Mouse (Mus musculus) adrenal gland, adult 2 months (tissue): ENCODE measurements around the gene Bmx. TPM values are rescaled to one million over a fixed set of nuclear protein-coding genes. Genes with fewer than 3 reads are reported as not detected.

Experiments used
- DNase-seq: peaks from one replicate; pipeline ENCODE4 v3.0.0; 2021
- polyA plus RNA-seq: library from polyadenylated mRNA; depleted of rRNA; stranded (reverse); fragments of >200 nt; gene quantifications from 2 replicates; pipeline ENCODE4 v1.2.3, GENCODE M21; 2012; rRNA removed
- total RNA-seq, 2 experiments: library from RNA; stranded (reverse); gene quantifications; 2 replicates each; pipeline ENCODE4 v1.2.3; 2021

The Bmx gene
- total and polyA plus RNA-seq, 3 experiments: 0.17 to 0.66 TPM; not detected in 1

DNA sequence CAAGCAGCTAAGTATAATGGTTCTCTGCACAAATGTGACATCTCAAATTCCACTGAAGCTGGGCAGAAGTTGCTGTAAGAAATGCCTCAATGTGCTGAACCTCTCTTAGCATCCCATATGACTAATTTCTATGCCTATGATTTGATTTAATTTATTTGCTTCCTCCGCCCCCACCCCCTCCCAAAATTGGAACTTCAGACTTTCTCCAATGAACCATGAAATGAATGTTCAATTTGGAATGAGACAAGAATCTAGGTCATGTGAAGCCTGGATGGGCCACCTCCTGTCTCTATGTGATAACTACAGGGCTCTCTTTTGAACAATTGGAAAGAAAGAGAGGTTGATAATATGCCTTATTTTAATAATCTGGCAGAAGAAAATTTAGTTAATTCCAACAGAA is 82.7 kb downstream of the Bmx start:
- DNase-seq: no peak

DNA sequence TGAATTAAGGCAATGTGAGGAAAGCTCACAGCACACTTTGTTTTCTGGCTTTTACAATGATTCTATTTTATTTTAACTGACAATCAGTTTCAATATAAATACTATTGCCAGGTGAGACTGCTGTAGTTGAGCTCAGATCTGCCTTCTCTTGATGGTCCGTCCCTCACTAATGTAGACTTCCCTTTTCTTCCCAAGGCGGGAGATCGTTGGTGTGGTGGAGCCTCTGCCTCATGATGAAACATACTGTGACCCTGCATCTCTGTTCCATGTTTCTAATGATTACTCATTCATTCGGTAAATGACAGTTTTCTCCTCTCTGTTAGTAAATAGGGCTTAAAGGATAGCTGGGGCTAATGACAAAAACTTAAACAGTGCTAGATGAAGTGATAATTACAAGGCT is 84.1 kb downstream of the Bmx start:
- DNase-seq: no peak

GRCm38 (mm10) chrX:164171034-164171433 is 87.0 kb downstream of the Bmx start:
- no peak for DNase-seq

DNA sequence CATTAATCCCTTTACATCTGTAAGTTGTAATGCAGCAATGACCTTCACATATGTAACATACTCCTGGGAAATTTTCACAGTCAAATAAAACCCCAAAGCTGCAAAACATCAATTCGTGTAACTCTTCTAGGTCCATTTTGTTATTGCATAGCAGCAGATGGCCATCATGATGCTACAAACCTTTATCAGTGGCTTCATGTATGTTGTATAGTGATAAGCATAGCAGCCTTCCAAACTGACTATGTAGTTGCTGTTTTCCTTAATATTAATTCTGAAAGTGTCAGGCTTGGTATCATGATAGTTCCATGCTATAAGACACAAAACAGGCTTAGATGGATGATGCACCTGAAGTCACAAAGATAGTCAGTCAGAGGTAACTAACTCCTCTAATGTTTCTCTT is 93.3 kb downstream of the Bmx start:
- DNase-seq: no peak

DNA sequence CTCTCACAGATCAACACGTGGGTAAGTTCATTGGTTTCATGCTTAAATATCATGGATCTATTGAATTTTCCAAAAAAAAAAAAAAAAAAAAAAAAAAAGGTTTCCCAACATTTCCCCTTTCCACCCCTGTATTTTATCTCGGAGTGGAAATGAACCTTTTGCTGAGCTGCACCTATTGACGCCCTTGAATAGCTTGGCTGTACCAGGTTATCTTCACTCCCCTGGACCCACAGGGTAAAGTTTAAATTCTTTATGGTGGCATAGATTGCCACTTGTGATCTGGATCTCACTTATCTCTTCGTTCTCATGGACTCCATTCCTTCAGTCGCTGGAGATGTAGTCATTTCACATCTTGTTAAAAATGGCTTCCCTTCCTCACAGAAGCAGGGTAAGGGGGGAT is 103.4 kb downstream of the Bmx start:
- DNase-seq: no peak

DNA sequence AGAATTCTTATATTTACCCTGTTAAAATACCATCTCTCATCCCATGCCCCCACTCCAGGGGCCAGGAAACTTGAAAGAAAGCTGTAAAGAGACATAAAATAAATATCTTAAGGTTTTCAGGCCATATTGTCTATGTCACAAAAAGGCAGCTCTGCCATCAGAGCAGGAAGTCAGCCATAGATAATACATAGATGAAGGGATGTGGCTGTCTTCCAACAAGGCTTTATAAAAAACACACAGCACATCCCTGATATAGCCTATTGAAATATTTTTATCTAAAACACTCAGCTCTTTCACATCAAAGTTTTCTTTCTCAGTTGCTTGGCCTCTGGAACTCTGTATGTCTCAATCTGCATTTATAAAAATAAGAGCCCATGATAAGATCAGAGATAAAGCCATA is 104.4 kb downstream of the Bmx start:
- DNase-seq: no peak

- no peak for DNase-seq
Observed at GRCm38 (mm10) chrX:164152703-164153102, 105.3 kb downstream of the Bmx start.

DNA sequence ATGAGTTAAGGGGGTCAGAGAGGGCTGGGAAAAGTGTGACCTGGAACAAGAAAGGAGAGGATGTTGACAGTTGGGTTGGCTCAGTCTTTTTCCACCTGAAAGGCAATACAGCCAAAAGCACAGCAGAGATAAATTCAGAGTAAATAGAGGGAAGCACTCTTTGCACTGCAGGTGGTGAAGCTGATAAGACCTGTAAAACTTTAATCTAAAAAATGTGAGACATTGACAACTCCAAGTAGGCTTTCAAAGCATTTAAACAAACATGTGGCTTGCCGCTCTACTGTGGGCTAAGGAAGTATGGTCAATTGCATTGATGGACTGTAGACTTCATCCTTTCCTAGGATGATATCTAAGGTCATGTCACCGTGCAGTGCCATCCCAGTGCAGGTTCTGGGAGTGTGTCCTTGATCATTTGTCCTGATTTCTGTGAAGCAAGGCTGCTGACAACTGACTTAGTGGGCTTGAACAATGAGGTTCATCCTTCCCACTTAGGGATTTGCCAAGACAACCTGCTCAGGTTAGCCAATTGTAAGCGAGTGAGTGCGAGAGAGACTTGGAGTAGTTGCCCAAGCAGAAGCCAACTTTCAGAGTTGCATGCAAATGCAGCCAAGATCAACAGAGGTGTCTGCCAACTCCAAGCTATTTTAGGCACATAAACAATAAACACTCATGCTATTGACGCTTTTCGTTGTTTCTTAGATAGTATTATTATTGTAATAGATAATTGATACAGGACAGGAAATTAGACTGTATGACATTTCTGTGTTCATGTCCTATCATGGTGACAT is 112.3 kb downstream of the Bmx start:
- DNase-seq: no peak

Other genes with a start within 250 kb of the Bmx start
- gene Car5b, start 230.2 kb downstream of the Bmx start, total RNA-seq: 10 to 100 TPM; 22.5 to 49.6 TPM
- gene Car5b, start 230.2 kb downstream of the Bmx start, polyA plus RNA-seq: 5.0 and 10.2 TPM in 2 replicates
- gene Siah1b, start 181.7 kb downstream of the Bmx start, total RNA-seq: 1 to 10 TPM; 5.4 to 7.3 TPM
- gene Siah1b, start 181.7 kb downstream of the Bmx start, polyA plus RNA-seq: 5.7 and 6.1 TPM in 2 replicates
- under 1 TPM in 1 of 2 experiments, not detected in 1; 0.24 TPM for gene Cltrn, start 169.4 kb downstream of the Bmx start, total RNA-seq
- not detected in 2 replicates for gene Cltrn, start 169.4 kb downstream of the Bmx start, polyA plus RNA-seq
- gene Ace2, start 118.9 kb downstream of the Bmx start, total RNA-seq: 1 to 10 TPM; 5.3 to 8.7 TPM
- gene Ace2, start 118.9 kb downstream of the Bmx start, polyA plus RNA-seq: 0.31 and 0.37 TPM in 2 replicates
- gene Pir, start 11.2 kb upstream of the Bmx start, total RNA-seq: 1 to 10 TPM; 5.6 to 6.9 TPM
- gene Pir, start 11.2 kb upstream of the Bmx start, polyA plus RNA-seq: 1.9 and 2.2 TPM in 2 replicates
- gene Vegfd, start 115.2 kb upstream of the Bmx start, total RNA-seq: 10 to 100 TPM; 24.7 to 51.8 TPM
- gene Vegfd, start 115.2 kb upstream of the Bmx start, polyA plus RNA-seq: 10.4 and 23.3 TPM in 2 replicates
- 10 to 100 TPM in 1 of 2 experiments, 1 to 10 TPM in 1; 5.1 to 10.9 TPM for gene Piga, start 161.6 kb upstream of the Bmx start, total RNA-seq
- 1.1 and 1.4 TPM in 2 replicates for gene Piga, start 161.6 kb upstream of the Bmx start, polyA plus RNA-seq
- under 1 TPM in 1 of 2 experiments, not detected in 1; 0.20 TPM for gene Asb11, start 178.8 kb upstream of the Bmx start, total RNA-seq
- gene Asb11, start 178.8 kb upstream of the Bmx start, polyA plus RNA-seq: 0.08 and 0.13 TPM in 2 replicates
- not detected for gene Asb9, start 248.1 kb upstream of the Bmx start, total RNA-seq
- gene Asb9, start 248.1 kb upstream of the Bmx start, polyA plus RNA-seq: not detected in 2 replicates